Mouse (Mus musculus): ENCODE data around the gene Hoxa5.

Hoxa5 gene

GRCm38 (mm10) chr6:52168191-52169055 lies 36.0 kb downstream of the Hoxa5 start:
- in situ Hi-C loops (cut with MboI; ENCODE audit: low sequenced_read_pairs): no loop called here

- in situ Hi-C loops (cut with MboI; ENCODE audit: low sequenced_read_pairs): no loop called here
Observed at GRCm38 (mm10) chr6:52167736-52168161, 36.6 kb downstream of the Hoxa5 start.

- in situ Hi-C loops (cut with MboI; ENCODE audit: low sequenced_read_pairs): no loop called here
Observed at GRCm38 (mm10) chr6:52167176-52167575, 37.2 kb downstream of the Hoxa5 start.

GRCm38 (mm10) chr6:52166431-52167077 lies 37.8 kb downstream of the Hoxa5 start:
- in situ Hi-C loops (cut with MboI; ENCODE audit: low sequenced_read_pairs): no loop called here

- in situ Hi-C loops (cut with MboI; ENCODE audit: low sequenced_read_pairs): no loop called here
Observed at GRCm38 (mm10) chr6:52165441-52166370, 38.7 kb downstream of the Hoxa5 start.

- in situ Hi-C loops (cut with MboI; ENCODE audit: low sequenced_read_pairs): no loop called here
Observed at GRCm38 (mm10) chr6:52164626-52165440, 39.6 kb downstream of the Hoxa5 start, which contains the start of gene Hoxa2. TSS of gene Hoxa2 (minus strand) at chr6:52164831.

GRCm38 (mm10) chr6:52164051-52164625 lies 40.2 kb downstream of the Hoxa5 start:
- in situ Hi-C loops (cut with MboI; ENCODE audit: low sequenced_read_pairs): no loop called here

GRCm38 (mm10) chr6:52163366-52164031 lies 40.9 kb downstream of the Hoxa5 start:
- in situ Hi-C loops (cut with MboI; ENCODE audit: low sequenced_read_pairs): no loop called here

GRCm38 (mm10) chr6:52162611-52163365 lies 41.6 kb downstream of the Hoxa5 start:
- in situ Hi-C loops (cut with MboI; ENCODE audit: low sequenced_read_pairs): no loop called here

GRCm38 (mm10) chr6:52162093-52162380 lies 42.4 kb downstream of the Hoxa5 start:
- in situ Hi-C loops (cut with MboI; ENCODE audit: low sequenced_read_pairs): no loop called here

- in situ Hi-C loops (cut with MboI; ENCODE audit: low sequenced_read_pairs): no loop called here
Observed at GRCm38 (mm10) chr6:52161336-52162092, 42.9 kb downstream of the Hoxa5 start.

- in situ Hi-C loops (cut with MboI; ENCODE audit: low sequenced_read_pairs): no loop called here
Observed at GRCm38 (mm10) chr6:52160511-52161335, 43.7 kb downstream of the Hoxa5 start.

GRCm38 (mm10) chr6:52159979-52160378 lies 44.4 kb downstream of the Hoxa5 start:
- in situ Hi-C loops (cut with MboI; ENCODE audit: low sequenced_read_pairs): no loop called here

GRCm38 (mm10) chr6:52159164-52159761 lies 45.1 kb downstream of the Hoxa5 start:
- in situ Hi-C loops (cut with MboI; ENCODE audit: low sequenced_read_pairs): no loop called here

GRCm38 (mm10) chr6:52158276-52159051 lies 45.9 kb downstream of the Hoxa5 start, which contains the start of gene Hoxa1:
TSS of gene Hoxa1 (minus strand) at chr6:52158317.
- in situ Hi-C loops (cut with MboI; ENCODE audit: low sequenced_read_pairs): no loop called here

Measured in CH12F3 (cell line).